Mouse (Mus musculus) cerebellum, adult 9-11 months (tissue): ENCODE measurements around the gene Fbxl15.

Experiments
- DNase-seq: peaks from one replicate; pipeline ENCODE4 v3.0.0; 2022

Gene Fbxl15

DNA sequence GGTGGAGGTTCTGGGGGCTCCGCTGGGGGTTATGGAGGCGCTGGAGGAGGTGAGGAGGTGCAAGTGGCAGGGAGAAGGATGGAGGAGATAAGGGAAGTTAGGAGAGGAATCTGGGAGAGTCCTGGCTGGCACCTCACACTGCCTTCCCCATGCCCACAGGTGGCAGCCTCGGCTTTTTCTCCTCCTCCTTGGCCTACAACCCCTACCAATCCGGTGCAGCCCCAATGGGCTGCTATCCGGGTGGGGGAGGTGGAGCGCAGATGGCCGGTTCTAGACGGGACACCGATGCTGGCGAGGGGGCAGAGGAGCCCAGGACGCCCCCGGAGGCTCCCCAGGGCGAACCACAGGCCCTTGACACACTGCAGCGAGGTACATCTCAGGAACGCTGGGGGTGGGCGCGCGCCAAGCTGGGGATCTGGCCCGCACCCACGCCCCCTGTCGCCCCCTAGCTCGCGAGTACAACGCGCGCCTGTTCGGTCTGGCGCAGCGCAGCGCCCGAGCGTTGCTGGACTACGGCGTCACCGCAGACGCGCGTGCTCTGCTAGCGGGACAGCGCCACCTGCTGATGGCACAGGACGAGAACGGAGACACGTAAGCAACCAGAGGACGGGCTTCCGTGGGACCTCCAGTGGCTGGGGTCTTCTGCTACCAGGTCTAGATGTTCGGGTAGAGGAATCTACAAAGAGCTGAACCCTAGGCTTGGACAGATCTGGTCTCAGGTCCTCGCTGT lies 19.1 kb upstream of the Fbxl15 start:
- peak; percentile 87 for DNase-seq

DNA sequence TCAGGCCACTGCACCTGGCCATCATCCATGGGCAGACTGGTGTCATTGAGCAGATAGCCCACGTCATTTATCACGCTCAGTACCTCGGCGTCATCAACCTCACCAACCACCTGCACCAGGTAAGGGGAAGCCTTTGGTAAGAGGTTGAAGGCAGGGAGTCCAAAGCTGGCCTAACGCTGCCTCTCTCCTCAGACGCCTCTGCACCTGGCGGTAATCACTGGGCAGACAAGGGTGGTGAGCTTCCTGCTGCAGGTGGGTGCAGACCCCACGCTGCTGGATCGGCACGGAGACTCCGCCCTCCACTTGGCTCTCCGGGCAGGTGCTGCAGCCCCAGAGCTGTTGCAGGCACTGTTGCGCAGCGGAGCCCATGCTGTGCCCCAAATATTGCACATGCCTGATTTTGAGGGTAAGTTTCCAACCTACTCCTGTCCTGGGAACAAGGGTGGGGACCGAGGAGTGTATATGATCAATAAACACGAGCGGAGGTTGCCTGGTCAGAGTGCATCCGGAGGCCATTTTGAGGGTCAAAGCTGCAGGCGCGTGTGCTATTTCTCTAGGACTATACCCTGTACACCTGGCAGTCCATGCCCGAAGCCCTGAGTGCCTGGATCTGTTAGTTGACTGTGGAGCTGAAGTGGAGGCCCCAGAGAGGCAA lies 18.2 kb upstream of the Fbxl15 start:
- peak; percentile 66 for DNase-seq

DNA sequence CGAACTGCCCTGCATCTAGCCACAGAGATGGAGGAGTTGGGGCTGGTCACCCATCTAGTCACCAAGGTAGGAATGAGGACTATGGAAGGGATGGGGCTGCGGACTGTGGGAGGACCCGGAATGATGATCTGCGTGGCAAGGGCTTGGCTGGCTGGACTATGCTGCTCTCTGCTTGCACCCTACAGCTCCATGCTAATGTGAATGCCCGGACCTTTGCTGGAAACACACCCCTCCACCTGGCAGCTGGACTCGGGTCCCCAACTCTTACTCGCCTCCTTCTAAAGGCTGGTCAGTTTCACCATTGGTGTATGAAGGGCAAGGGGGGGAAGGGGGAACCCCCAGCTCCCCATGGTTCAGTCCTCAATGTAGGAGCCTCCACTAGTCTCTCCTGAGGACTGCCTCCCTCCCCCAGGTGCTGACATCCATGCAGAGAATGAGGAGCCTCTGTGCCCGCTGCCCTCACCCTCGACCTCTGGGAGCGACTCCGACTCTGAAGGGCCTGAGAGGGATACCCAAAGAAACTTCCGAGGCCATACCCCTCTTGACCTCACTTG lies 17.6 kb upstream of the Fbxl15 start:
- DNase-seq, result peak; percentile 50

DNA sequence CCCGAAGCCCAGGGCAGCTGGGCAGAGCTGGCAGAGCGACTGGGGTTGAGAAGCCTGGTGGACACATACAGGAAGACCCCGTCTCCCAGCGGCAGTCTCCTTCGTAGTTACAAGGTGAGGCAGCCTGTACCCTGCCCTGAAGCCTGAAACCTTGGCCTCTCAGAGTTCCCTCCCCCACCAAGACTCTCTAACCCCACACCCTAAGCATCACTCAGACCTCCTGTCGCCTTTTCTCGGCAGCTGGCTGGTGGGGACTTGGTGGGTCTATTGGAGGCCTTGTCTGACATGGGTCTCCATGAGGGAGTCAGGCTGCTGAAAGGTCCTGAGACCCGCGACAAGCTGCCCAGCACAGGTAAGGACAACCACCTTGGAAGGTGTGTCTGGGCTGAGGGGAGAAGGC lies 16.6 kb upstream of the Fbxl15 start:
- peak; percentile 36 for DNase-seq

DNA sequence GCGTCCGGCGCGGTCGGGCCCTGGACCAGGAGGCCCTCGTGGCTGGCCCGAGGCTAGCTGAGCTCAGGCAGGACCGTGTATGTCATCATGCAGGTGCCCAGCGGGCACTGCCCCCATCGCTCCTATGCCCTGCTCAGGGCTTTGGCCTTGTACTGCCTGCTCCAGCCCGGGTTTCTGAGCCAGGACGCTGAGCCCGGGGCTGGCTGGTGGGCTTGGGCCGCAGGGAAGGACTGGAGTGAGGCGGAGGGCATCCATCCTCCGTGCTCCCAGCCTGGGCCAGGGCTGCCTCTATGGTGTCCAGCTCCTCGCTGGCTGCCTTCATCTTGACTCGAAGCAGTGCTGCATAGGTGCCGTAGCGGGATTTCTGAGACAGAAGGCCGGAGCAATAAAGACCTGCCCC lies 15.4 kb upstream of the Fbxl15 start:
- peak; percentile 39 for DNase-seq

DNA sequence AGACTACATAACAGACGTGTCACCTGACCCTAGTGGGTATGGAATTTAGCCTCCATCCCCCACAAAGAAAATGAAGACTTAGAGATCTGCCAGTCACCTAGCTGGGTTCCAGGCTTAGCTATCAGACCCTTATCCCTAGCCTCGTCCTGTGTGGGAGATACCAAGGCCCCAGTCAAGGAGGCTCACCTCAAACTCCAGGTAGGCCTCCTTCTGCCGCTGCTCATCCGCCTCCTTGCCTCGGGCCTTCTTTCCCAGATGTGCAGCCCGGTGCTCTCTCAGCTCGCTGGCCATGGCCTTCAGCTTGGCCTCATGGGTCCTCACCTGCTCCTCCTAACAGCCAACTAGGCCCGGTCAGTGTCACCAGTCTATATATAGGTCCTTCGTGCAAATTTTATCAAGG lies 14.9 kb upstream of the Fbxl15 start:
- peak; percentile 37 for DNase-seq

DNA sequence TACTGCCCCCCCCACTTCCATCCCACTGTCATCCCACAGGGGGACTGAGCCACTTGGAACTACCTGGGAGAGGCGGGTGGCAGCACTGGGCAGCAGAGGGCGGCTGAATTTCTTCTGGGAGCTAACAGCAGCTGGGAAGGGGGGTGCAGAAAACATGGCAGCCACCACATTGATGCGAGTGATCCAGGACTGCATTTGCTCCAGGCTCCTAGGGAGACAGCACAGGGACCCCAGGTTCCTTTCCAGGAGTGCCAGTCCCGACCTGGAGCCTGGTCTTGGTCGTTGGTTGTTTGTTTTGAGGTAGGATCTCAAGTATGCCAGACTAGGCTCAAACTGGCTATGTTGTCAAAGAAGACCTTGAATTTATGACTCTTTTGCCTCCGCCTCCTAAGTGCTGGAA lies 14.4 kb upstream of the Fbxl15 start:
- peak; percentile 23 for DNase-seq

DNA sequence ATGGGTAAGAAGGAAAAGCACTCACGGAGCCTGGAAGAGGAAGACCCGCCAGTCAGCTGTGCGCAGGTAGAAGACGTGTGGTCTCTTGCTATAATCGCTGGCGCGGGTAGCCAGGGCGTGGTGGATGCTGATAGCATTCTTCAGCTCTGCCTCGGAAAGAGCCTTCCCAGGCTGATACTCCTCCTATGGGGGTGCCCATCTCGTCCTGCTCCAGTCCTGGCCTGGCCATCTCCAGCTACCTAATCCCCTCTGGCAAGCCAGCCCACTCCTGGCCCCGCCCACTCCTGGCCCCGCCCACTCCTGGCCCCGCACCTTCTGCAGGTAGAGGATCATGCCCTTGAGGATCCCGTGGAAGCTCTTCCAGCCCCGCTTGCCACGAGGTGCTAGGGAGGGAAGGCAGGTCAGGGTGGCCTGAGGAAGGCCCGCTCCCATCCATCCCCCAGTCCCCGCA lies 13.8 kb upstream of the Fbxl15 start:
- DNase-seq, result peak; percentile 63

DNA sequence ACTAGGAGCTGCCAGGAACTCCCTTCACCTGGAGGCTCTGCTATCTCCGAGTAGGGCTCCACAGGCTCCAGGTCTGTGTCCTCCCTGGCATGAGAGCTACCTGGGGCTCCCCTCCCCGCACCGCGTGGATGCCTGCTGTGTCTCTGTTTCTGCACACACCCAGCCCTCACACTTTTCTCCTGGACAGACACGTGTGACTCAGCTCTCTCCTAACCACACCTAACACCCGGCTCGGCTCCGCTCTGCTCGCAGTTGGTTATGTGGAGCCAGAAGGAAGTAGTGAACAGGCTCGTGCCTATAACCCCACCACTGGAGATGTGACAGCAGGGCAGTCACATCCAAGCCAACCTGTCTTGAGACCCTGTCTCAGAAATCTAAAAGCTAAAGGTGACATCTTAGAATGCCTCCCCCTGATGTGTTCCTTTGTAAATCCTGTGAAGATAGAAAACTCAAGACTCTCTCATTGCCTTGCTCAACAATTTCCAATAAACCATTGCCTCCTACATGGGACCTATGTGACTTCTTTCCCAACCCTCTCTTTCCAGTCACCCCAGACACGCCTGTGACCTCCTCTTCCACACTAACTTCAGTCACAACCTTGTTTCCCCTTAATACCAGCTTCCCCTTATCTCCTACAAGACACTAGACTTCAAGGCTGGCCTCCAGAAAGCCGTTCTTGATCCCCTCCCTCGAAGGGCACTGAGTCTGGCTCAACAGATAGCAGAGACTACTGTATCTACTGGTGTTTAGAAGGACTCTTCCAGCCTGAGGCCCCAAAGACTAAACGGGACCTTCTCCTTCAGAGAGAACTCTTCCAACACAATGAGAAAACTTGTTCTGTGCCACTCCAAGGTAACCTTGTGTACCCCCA lies 12.9 kb upstream of the Fbxl15 start:
- peak; percentile 50 for DNase-seq

DNA sequence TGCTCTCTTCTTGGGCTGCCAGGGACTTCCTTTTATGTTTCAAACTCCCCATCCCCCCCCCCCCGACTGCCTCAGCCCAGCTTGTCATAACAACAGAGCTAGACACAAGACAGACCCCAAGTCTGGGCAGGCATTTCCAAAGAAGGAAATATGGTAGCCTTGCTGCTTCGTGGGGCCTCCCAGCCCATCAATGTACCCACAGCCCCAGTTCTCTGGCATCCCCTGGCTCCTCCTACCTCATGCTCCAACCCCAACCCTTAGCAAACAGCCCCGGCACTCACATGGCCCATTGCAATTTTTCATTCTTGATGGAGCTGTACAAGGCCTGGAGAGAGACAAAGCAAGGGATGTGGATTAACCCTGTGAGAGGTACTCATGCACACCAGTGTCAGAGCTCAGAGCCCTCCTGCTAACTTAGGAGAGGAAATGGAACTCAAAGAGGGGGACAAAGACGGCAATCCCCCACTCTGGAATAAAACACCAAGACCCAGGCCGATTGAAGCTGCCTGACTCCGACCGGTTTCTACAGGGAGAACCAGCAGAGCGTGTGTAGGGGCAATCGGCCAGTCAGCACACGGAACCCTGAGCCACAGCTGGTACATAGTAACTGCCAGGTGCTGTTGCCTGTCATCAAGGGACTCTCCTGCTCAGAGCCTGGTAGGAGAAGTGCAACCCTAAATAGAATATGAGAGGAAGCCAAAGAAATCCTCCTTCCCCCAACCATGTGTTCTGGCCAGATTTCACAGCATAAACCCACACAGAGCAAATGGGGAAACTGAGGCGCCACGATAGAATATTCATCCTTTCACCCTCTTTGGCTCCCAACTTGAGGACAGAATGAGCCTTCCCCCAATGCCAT lies 12.0 kb upstream of the Fbxl15 start:
- peak; percentile 34 for DNase-seq

DNA sequence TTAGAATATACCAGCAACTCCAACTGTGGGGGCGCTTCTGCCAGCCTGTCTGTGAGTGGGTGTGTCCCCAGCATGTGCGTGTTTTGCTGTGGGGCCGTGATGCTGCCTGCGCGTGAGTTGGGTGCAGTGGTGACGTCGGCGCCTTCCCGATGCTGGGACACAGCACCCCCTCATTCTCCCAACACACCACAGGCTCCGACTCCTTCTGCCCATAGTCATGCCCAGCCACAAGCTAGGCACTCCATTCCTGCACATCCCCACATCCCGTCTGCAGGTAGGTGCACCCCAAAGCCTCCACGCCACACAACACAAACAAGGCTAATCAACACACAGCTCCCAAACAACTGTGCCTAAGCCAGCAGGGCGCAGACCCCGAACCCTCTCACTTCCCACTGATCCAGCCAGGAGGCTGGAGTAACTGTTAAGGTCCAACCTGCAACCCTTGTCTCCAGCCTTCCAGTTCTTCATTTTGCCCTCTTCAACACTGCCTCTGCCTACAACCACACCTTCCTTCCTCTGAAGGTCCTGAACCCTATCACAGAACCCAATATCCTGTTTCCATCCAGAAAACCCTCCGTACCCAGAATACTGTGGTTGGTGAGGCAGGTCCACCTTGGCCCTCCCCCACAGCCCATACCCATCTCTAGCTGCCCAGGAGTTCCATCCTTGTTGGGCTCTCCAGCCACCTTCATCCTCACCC lies 11.0 kb upstream of the Fbxl15 start:
- DNase-seq, result peak; percentile 58

DNA sequence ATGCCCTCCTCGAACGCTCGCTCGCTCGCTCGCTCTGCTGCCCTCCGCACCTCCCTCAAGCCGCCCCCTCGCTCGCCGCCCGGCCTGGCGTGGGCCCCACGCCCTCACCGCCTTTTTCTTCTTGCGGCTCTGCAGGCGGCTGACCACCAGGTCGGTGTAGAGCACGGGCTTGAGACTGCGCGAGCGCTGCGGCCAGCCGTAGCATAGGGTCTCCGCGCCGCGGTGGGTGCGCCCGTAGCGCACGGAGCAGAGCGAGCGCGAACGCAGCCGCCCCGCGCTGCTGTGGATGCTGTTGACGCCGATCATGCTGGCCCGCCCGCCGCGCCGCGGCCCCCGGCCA lies 10.5 kb upstream of the Fbxl15 start:
- peak; percentile 45 for DNase-seq

DNA sequence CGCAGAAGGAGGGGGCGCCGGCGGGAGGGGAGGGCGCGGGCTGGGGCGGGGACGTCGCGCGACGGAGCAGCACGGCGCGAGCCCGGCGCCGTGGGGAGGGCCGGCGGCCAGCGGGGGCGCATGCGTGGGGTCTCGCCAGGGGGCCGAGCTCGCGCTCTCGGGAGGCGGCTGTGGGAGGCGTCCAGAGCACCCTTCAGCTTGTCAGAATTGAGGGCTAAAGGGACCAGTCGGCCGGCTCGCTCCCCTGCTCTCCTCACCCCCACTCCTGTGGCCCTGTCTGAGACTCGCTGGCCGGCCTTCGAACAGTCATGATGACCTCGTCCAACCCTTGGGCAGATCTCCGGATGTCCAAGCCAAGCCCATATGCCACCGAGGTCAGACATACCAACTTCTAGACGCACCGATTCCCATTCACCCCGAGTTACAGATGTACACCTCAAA lies 9.9 kb upstream of the Fbxl15 start:
- peak; percentile 75 for DNase-seq

DNA sequence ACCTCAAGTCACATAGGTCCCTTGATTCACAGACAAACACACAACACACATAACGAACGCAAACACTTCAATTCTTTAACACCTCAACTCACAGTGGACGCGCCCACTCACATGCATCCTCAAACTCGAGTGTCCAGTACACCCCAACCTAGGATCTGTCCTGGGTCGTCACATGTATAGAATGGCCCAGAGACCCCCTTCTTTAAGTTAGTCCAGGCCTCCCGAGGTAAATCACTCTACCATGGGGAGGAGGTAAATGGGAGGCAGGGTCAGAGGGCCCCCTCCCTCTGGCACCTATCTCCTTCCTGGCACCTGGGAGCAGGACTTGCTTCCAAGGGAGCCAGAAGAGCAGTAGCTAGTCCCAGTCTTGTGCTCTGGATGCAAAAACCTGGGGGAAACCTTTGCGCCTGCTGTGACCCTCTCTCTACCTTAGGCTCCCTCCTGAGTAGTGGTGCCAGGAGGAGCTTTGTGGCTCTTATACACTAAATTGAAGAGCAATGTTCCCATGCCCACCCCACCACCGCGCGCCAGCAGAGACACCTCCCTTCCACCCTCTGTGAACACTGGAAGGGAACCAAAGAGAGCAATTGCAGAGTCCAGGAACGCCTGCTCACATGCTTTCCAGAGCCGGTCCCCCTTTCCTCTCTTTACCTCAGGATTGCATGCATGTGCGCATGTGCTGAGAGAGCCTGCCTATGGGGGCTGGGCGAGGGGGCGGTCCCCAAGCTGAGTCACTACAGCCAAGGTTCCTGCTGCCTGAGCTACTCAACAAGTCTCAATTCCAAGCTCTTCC lies 9.2 kb upstream of the Fbxl15 start:
- peak; percentile 84 for DNase-seq

DNA sequence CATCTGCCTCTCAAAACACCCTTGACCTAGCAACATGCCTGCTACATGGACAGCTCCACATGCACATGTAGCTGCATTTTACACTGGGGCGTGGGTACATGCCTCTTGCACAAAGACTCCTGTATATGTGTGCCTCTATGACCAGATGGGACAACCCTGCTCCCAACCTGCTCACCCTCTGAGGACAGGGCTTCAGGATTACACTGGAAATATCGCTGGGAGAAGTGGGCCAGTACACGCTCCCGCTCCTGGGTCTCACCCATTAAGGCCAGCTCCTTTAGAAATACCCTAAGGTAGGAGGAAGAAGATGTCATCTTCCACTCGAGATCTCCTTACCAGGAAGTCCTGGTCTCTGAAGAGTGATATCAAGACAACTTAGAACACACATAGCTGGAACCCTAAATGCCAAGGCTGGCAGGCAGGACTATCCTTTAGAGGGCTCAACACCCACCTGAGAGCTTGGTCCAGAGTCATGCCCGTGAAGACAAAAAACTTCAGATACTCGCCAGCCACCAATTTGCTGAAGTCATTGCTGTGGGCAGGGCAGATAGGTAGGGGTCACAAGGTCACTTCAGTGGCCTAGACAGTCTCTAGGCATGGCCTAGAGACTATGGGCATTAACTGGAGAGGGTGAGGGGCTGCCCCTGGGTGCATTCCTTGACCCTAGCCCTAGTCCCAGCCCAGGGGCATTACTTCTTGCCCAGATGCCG lies 7.8 kb upstream of the Fbxl15 start:
- peak; percentile 59 for DNase-seq

DNA sequence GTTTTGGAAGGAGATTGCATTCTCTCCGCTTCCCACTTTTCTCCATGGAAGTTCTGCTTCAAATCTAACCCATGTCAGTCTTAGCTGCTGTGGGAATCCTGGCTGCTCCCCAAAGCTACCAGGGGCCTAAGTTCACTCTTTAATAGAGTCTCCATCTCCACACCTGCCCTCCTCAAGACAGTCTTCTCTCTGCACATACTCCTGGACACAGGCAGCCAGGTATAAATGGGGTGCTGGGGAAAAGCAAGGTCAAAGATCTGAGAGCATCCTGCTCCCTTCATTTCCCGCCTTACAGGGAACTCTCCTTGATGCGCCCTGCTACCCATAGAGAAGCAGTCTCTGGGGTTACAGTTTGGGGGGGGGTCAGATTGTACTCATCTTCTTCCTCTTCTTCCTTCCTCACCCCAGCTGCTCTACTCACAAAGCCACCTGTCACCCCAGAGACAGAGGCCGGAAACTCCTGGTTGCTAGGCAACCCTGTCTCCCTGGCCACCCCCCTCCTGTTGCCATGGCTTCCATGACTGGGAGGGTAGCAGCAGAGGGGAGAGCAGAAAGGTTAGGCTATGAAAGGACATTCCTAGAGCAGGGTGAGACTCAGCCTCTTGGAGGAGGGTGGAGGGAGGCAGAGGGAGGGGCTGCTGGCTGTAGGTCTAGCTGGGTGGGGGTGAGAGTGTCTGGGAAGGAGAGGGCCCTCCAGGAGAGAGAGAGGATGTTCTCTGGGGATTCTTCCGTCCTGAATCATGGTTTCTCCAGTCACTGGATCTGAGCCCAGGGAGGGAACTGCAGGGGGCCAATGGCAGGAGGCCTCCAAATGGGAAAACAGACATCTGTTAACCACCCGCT lies 6.7 kb upstream of the Fbxl15 start:
- peak; percentile 89 for DNase-seq

DNA sequence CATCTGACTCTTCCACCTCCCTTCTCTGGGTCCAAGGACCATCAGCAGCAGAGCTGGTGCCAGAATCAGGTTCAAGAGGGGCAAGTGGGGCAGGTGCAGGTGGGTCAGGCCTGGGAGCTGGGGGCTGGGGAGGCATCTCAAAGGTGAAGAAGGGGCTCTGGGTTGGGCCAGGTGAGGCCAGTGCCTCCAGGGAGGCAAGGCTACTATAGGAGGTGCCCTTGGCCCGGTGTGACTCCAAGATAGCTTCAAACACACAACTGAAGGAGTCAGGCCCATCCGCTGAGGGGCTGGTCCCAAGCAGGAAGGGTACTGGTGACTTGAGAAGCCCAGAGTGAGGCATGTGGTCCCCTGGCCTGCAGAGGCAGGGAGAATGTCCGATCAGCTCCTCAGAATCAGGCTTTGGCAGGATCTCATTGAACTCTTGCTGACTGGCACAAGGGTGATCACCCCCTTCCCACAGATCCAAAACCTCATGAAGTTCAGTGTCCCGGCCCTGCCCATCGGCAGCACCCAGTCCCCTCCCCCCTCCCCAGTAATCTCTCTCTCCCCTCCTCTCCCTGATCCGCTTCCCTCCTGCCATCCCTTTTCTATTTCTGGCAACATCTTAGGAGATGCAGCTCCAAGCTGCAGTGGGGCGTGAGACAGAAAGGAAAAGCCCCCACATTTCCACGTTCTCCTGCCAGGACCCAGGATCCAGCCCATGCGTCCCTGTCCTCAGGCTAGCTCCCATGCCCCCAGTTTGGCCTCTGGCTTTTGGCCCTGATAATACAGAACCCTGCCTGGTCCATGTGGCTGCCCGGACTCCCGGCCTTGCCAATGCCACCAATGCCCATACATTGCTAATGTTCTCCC lies 5.6 kb upstream of the Fbxl15 start:
- peak; percentile 75 for DNase-seq

DNA sequence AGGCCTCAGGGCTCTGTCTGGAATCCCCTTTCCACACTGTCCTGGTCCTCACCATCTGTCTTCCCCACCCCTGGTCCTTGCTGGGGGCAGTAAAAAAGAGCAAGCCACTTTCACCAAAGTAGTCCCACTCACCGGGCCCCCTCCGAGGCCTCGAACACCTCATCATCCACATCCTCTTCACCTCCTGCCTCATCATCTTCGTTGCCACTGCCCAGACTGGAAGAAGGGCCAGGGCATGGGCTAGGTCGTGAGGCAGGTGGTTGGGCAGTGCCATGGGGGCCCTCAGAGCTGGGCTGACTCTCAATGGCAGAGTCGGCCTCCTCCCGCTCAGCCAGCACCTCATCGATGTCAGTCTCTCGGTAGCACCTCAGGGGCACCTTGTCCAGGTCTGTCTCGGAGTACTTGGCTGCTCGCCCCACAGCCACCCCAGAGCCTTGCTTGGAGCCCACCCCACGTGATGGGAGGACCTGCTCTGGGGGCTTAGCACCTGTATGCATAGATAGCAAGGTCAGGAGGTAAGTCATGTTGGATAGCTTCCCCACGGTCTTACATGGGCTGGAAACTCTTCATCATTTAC lies 4.9 kb upstream of the Fbxl15 start:
- DNase-seq, result peak; percentile 75
